Mouse (Mus musculus): ENCODE results near the gene Kif3a. TPM values are rescaled to one million over a fixed set of nuclear protein-coding genes. Genes with fewer than 3 reads are reported as not detected.

Kif3a gene
- total and polyA plus RNA-seq, 3 experiments = 7.7 to 26.5 (median 18.3) TPM

- no peak for TF ChIP-seq MXI1 (IDR thresholded peaks at IDR 0.05; ENCODE audit: low read depth, low read length)
- no peak for TF ChIP-seq NELFE (IDR thresholded peaks at IDR 0.05; ENCODE audit: low read depth, low read length)
- no peak for TF ChIP-seq ZKSCAN1 (IDR thresholded peaks at IDR 0.05; ENCODE audit: borderline replicate concordance, low read depth, low read length)
- no peak; the same call in none of the 2 replicates for TF ChIP-seq MYC (IDR thresholded peaks at IDR 0.05; ENCODE audit: low read depth, low read length)
- TF ChIP-seq POLR2AphosphoS2 (IDR thresholded peaks at IDR 0.05; ENCODE audit: low read depth, low read length) = no peak
- TF ChIP-seq EP300 (IDR thresholded peaks at IDR 0.05; ENCODE audit: low read length) = peak; percentile 98
- peak; percentile 87 for TF ChIP-seq BHLHE40 (IDR thresholded peaks at IDR 0.05; ENCODE audit: low read depth, low read length)
- no peak; the same call in 1 of the 2 replicates for TF ChIP-seq SMC3 (IDR thresholded peaks at IDR 0.05; ENCODE audit: low read depth, low read length)
- TF ChIP-seq MAX (IDR thresholded peaks at IDR 0.05; ENCODE audit: low read length) = no peak
- peak; percentile 48; the same call in 1 of the 2 replicates for TF ChIP-seq SIN3A (IDR thresholded peaks at IDR 0.05; ENCODE audit: low read length)
- no peak for TF ChIP-seq USF2 (conservative IDR thresholded peaks at IDR 0.05; ENCODE audit: low read depth, low read length)
These were observed 51.5 kb downstream of the Kif3a start, which contains the start of gene Il4 (continued) for GRCm38 (mm10) chr11:53618619-53619198.

- H3K9ac ChIP-seq (ENCODE audit: insufficient read depth, low read depth) = no peak overlapping the region
- dilution Hi-C loops (cut with MboI; ENCODE audit: extremely low pct_ligation_motif_present, extremely low pct_unique_long_range_greater_than_20kb, low sequenced_read_pairs) = no loop called here
- H3K36me3 ChIP-seq (replicated peaks in 1 of 2; ENCODE audit: control insufficient read depth in 1 of 2, insufficient read depth in 1 of 2, low read length in 1 of 2) = peaks cover 0 to 13% of the 10 kb centered on the region in 2 experiments
- no peak overlapping the region for H3K4me3 ChIP-seq (replicated peaks in 1 of 3; ENCODE audit: low read depth in 2 of 3, low read length in 2 of 3, poor library complexity in 1 of 3)
- peaks cover 8% of the 10 kb centered on the region for H3K9me3 ChIP-seq (replicated peaks; ENCODE audit: low read length)
- no peak overlapping the region for H3K27ac ChIP-seq (ENCODE audit: insufficient read depth, low read depth)
- H3K4me1 ChIP-seq (ENCODE audit: control insufficient read depth in 1 of 2, insufficient read depth in 2 of 2) = peaks cover 35 to 58% of the 10 kb centered on the region in 2 experiments
- 0 out of 2 replicates have a peak, but pooled peaks have one; percentile 18 for TF ChIP-seq TBP (conservative IDR thresholded peaks at IDR 0.05; ENCODE audit: low read depth, low read length)
- TF ChIP-seq UBTF (IDR thresholded peaks at IDR 0.05; ENCODE audit: low read depth, low read length) = 0 out of 2 replicates have a peak, but pooled peaks have one; percentile 22
- no peak for TF ChIP-seq JUN (IDR thresholded peaks at IDR 0.05; ENCODE audit: insufficient read depth, low read depth, low read length)
- in situ Hi-C loops (cut with MboI; ENCODE audit: low pct_ligation_motif_present, low pct_unique_long_range_greater_than_20kb, low sequenced_read_pairs) = no loop called here
- no peak for DNase-seq (ENCODE audit: extremely low read depth)
- no peak overlapping the region for H3K4me2 ChIP-seq (ENCODE audit: insufficient read depth, low read depth, poor library complexity, severe bottlenecking)
- no peaks in the 10 kb centered on the region for H3K27me3 ChIP-seq (replicated peaks)
- peaks cover 23% of the 10 kb centered on the region for H3K79me2 ChIP-seq (replicated peaks; ENCODE audit: control insufficient read depth, extremely low read depth, insufficient read depth, poor library complexity, severe bottlenecking)
These were observed 52.2 kb downstream of the Kif3a start for GRCm38 (mm10) chr11:53619428-53619827.

GRCm38 (mm10) chr11:53620094-53620493 is 52.9 kb downstream of the Kif3a start:
- H3K4me3 ChIP-seq (replicated peaks in 1 of 3; ENCODE audit: low read depth in 2 of 3, low read length in 2 of 3, poor library complexity in 1 of 3) = no peak overlapping the region
- no peak overlapping the region for H3K4me2 ChIP-seq (ENCODE audit: insufficient read depth, low read depth, poor library complexity, severe bottlenecking)
- no peak for TF ChIP-seq GABPA (IDR thresholded peaks at IDR 0.05; ENCODE audit: insufficient replicate concordance, low read depth, low read length)
- no peak for TF ChIP-seq BHLHE40 (IDR thresholded peaks at IDR 0.05; ENCODE audit: low read depth, low read length)
- TF ChIP-seq E2F4 (IDR thresholded peaks at IDR 0.05; ENCODE audit: insufficient replicate concordance, low read depth, low read length) = no peak
- no peak for TF ChIP-seq TCF12 (IDR thresholded peaks at IDR 0.05; ENCODE audit: low read depth, low read length)
- TF ChIP-seq MAZ (IDR thresholded peaks at IDR 0.05; ENCODE audit: low read depth, low read length) = no peak
- no peak for TF ChIP-seq POLR2AphosphoS2 (IDR thresholded peaks at IDR 0.05; ENCODE audit: low read depth, low read length)
- no peak for TF ChIP-seq CTCF (conservative IDR thresholded peaks at IDR 0.05 in 1 of 2, IDR thresholded peaks at IDR 0.05 in 1 of 2; ENCODE audit: low read depth in 2 of 2, low read length in 2 of 2)
- no peak for TF ChIP-seq EP300 (IDR thresholded peaks at IDR 0.05; ENCODE audit: low read length)
- no peak for TF ChIP-seq PAX5 (IDR thresholded peaks at IDR 0.05; ENCODE audit: low read length)
- no peak for TF ChIP-seq MYC (IDR thresholded peaks at IDR 0.05; ENCODE audit: low read depth, low read length)
- TF ChIP-seq RCOR1 (conservative IDR thresholded peaks at IDR 0.05; ENCODE audit: low read depth, low read length) = no peak
- no peak for TF ChIP-seq UBTF (IDR thresholded peaks at IDR 0.05; ENCODE audit: low read depth, low read length)
- no peak for TF ChIP-seq MAFK (IDR thresholded peaks at IDR 0.05; ENCODE audit: insufficient replicate concordance, low read length)
- TF ChIP-seq JUN (IDR thresholded peaks at IDR 0.05; ENCODE audit: insufficient read depth, low read depth, low read length) = no peak
- no peak for TF ChIP-seq MAX (IDR thresholded peaks at IDR 0.05; ENCODE audit: low read length)
- H3K27me3 ChIP-seq (replicated peaks) = no peaks in the 10 kb centered on the region
- H3K79me2 ChIP-seq (replicated peaks; ENCODE audit: control insufficient read depth, extremely low read depth, insufficient read depth, poor library complexity, severe bottlenecking) = peaks cover 17% of the 10 kb centered on the region
- H3K9ac ChIP-seq (ENCODE audit: insufficient read depth, low read depth) = no peak overlapping the region
- in situ Hi-C loops (cut with MboI; ENCODE audit: low pct_ligation_motif_present, low pct_unique_long_range_greater_than_20kb, low sequenced_read_pairs) (loop anchor here (5.0 kb wide), 1 partner anchor 33 kb away; no protein-coding TSS in a partner anchor), dilution Hi-C loops (cut with MboI; ENCODE audit: extremely low pct_ligation_motif_present, extremely low pct_unique_long_range_greater_than_20kb, low sequenced_read_pairs) (no loop called here)
- H3K4me1 ChIP-seq (ENCODE audit: control insufficient read depth in 1 of 2, insufficient read depth in 2 of 2) = peaks cover 33 to 58% of the 10 kb centered on the region in 2 experiments
- H3K36me3 ChIP-seq (replicated peaks in 1 of 2; ENCODE audit: control insufficient read depth in 1 of 2, insufficient read depth in 1 of 2, low read length in 1 of 2) = peaks cover 0 to 9% of the 10 kb centered on the region in 2 experiments
- no peak overlapping the region for H3K27ac ChIP-seq (ENCODE audit: insufficient read depth, low read depth)
- peaks cover 8% of the 10 kb centered on the region for H3K9me3 ChIP-seq (replicated peaks; ENCODE audit: low read length)
- DNase-seq (ENCODE audit: extremely low read depth) = no peak
